Mouse (Mus musculus): ENCODE data around the gene C7. TPM values are rescaled to one million over a fixed set of nuclear protein-coding genes. Genes with fewer than 3 reads are reported as not detected.

The C7 gene
- total RNA-seq (2014; rRNA removed; ENCODE audit: low replicate concordance) (0.15 TPM in 1 of 2 replicates, not detected in the other), polyA plus RNA-seq (2015; fragmentation: Nextera tagmentation; extraction: Ambion mirVana) (0.05 TPM in 1 of 2 replicates, not detected in the other)

GRCm38 (mm10) chr15:5063635-5064034, at the start of gene C7:
Gene C7, minus strand, starts transcription at chr15:5063740.
- Histone ChIP-seq H3K36me3 (replicated peaks; ENCODE audit: control insufficient read depth, insufficient read depth, low read length) (no peaks in the 10 kb centered on the region), H3K27ac (ENCODE audit: low read depth) (no peak within 1 kb of the TSS), H3K9ac (replicated peaks; ENCODE audit: low read depth, low read length) (no peak within 1 kb of the TSS), H3K4me2 (ENCODE audit: low read depth, low read length) (no peak within 1 kb of the TSS), H3K4me3 (ENCODE audit: low read depth, low read length) (no peak within 1 kb of the TSS), H3K27me3 (ENCODE audit: control insufficient read depth, insufficient read depth, low read length) (no peaks in the 10 kb centered on the region), H3K9me3 (replicated peaks; ENCODE audit: control insufficient read depth, low read length) (no peaks in the 10 kb centered on the region), H3K4me1 (ENCODE audit: control insufficient read depth, insufficient read depth) (no peaks in the 10 kb centered on the region)
- DNase-seq (ENCODE audit: low spot score) (no peak), ATAC-seq (ENCODE audit: insufficient read depth, low read depth) (no peak)
- no peak for TF ChIP-seq EP300 (IDR thresholded peaks at IDR 0.05; ENCODE audit: low read depth)
- TF ChIP-seq CTCF (IDR thresholded peaks at IDR 0.05; ENCODE audit: low read depth): no peak

DNA sequence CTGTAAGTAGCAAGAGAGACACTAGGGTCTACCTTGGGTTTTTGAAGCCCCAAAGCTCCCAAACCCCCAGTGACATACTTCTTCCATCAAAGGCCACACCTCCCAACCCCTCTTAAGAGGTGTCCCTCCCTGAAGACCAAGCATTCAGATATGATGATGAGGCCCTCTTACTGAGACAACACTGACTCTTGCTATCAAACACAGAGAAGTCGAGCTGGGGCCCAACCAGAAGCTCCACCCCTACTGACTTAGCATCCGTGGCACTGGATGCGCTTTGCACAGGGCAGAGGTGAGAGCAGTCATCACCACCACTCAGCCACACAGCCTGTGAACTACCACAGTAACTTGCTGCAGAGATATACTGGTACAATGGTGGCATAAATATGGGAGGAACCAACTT, 49.1 kb upstream of the C7 start:
- Histone ChIP-seq H3K4me2 (ENCODE audit: low read depth, low read length) (no peak overlapping the region), H3K27ac (ENCODE audit: low read depth) (no peak overlapping the region), H3K27me3 (ENCODE audit: control insufficient read depth, insufficient read depth, low read length) (no peaks in the 10 kb centered on the region), H3K9ac (replicated peaks; ENCODE audit: low read depth, low read length) (no peak overlapping the region), H3K9me3 (replicated peaks; ENCODE audit: control insufficient read depth, low read length) (no peaks in the 10 kb centered on the region), H3K4me1 (ENCODE audit: control insufficient read depth, insufficient read depth) (peaks cover 8% of the 10 kb centered on the region), H3K36me3 (replicated peaks; ENCODE audit: control insufficient read depth, insufficient read depth, low read length) (peaks cover under 1% of the 10 kb centered on the region), H3K4me3 (ENCODE audit: low read depth, low read length) (no peak overlapping the region)
- WGBS: 69% methylated on average over 3 of the region's 3 CpGs
- TF ChIP-seq CTCF (IDR thresholded peaks at IDR 0.05; ENCODE audit: low read depth) (no peak), EP300 (IDR thresholded peaks at IDR 0.05; ENCODE audit: low read depth) (no peak)
- ATAC-seq (ENCODE audit: insufficient read depth, low read depth): no peak
- DNase-seq (ENCODE audit: low spot score): no peak

GRCm38 (mm10) chr15:5108655-5109040, 45.1 kb upstream of the C7 start:
- TF ChIP-seq EP300 (IDR thresholded peaks at IDR 0.05; ENCODE audit: low read depth): no peak
- no peak for TF ChIP-seq CTCF (IDR thresholded peaks at IDR 0.05; ENCODE audit: low read depth)
- no peaks in the 10 kb centered on the region for H3K27me3 ChIP-seq (ENCODE audit: control insufficient read depth, insufficient read depth, low read length)
- H3K27ac ChIP-seq (ENCODE audit: low read depth): peak overlapping the region; percentile 69; the same call in 1 of the 2 replicates

DNA sequence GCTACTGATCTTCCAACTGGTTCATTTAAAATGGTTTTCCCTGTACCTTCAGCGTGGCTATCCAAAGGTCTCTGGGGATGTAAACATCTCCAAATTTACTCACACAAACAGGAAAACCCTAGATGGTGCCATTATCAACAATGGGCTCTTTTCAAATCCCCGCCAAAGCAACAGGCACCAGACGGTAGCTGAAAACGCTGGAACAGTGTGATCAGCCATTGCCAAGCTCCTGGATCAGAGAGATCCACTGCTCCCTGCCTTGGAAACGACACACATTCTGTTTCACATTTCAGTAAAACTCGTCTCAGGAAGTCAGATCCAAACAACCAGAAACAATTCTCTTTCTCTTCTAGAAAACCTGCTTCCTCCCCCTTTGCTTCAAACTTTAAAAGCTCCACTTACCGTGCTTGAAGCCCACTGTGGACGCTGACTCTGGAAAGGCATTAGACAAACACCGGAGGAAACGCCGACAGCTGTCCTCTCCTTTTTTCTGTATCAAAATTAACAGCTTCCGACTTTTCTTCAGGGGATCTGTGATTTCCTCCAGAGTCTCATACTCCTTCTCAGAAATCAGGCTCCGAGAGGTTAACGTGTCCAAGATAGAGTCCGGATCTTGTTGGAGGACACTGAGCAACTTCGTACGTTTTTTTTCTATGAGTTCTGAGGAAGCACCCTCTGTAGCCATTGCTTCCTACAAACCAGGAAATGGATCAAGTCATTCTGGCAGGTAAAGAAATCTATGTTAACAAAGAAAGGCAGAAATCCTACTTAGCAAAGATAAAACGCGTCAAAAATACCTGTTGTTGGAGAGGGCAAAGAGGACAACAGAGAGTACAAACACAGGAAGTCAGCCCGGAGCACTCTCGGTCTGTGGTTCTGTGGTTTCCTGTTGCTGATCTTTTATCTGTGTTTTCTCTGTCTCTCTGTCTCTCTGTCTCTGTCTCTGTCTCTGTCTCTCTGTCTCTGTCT, 44.4 kb upstream of the C7 start, which contains the start of gene Card6:
TSS of gene Card6 (minus strand) at position 854 of the 969 bp plus-strand sequence.
- Histone ChIP-seq H3K27me3 (ENCODE audit: control insufficient read depth, insufficient read depth, low read length) (no peaks in the 10 kb centered on the region), H3K4me1 (ENCODE audit: control insufficient read depth, insufficient read depth) (no peaks in the 10 kb centered on the region; the same call in 1 of the 2 replicates), H3K27ac (ENCODE audit: low read depth) (peak within 1 kb of the TSS; percentile 69), H3K9me3 (replicated peaks; ENCODE audit: control insufficient read depth, low read length) (no peaks in the 10 kb centered on the region), H3K36me3 (replicated peaks; ENCODE audit: control insufficient read depth, insufficient read depth, low read length) (peaks cover 3% of the 10 kb centered on the region; the same call in 1 of the 2 replicates), H3K4me3 (ENCODE audit: low read depth, low read length) (peak within 1 kb of the TSS; percentile 48), H3K4me2 (ENCODE audit: low read depth, low read length) (peak within 1 kb of the TSS; percentile 54), H3K9ac (replicated peaks; ENCODE audit: low read depth, low read length) (peak within 1 kb of the TSS; percentile 59)
- DNase-seq (ENCODE audit: low spot score) (peak; percentile 20), ATAC-seq (ENCODE audit: insufficient read depth, low read depth) (no peak)
- TF ChIP-seq CTCF (IDR thresholded peaks at IDR 0.05; ENCODE audit: low read depth) (no peak), EP300 (IDR thresholded peaks at IDR 0.05; ENCODE audit: low read depth) (no peak)
- 37% methylated on average over 21 of the region's 21 CpGs for WGBS

More at GRCm38 (mm10) chr15:5108655-5109040, 45.1 kb upstream of the C7 start:
- DNase-seq (ENCODE audit: low spot score): no peak
- Histone ChIP-seq H3K4me2 (ENCODE audit: low read depth, low read length) (peak overlapping the region; percentile 54), H3K9ac (replicated peaks; ENCODE audit: low read depth, low read length) (no peak overlapping the region), H3K4me1 (ENCODE audit: control insufficient read depth, insufficient read depth) (no peaks in the 10 kb centered on the region; the same call in 1 of the 2 replicates), H3K4me3 (ENCODE audit: low read depth, low read length) (peak overlapping the region; percentile 48), H3K36me3 (replicated peaks; ENCODE audit: control insufficient read depth, insufficient read depth, low read length) (peaks cover 3% of the 10 kb centered on the region; the same call in 1 of the 2 replicates), H3K9me3 (replicated peaks; ENCODE audit: control insufficient read depth, low read length) (no peaks in the 10 kb centered on the region)
- no peak for ATAC-seq (ENCODE audit: insufficient read depth, low read depth)
- 64% methylated on average over 3 of the region's 3 CpGs for WGBS

DNA sequence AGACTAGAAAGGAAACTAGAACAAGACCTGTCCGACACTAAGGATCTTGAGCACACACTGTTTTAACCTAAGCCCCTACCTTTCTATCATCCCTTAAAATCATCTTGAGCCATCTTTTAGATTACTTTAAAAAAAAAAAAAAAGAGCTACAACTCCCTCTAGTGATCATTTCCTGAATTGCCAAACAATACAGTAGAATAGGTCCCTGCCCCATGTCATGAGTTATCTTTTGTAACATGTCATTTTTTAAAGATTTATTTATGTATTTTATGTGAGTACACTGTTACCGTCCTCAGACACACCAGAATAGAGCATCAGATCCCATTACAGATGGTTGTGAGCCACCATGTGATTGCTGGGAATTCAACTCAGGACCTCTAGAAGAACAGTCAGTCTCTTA, 42.8 kb upstream of the C7 start:
- DNase-seq (ENCODE audit: low spot score): no peak
- Histone ChIP-seq H3K4me1 (ENCODE audit: control insufficient read depth, insufficient read depth) (no peaks in the 10 kb centered on the region; the same call in 1 of the 2 replicates), H3K36me3 (replicated peaks; ENCODE audit: control insufficient read depth, insufficient read depth, low read length) (peaks cover 3% of the 10 kb centered on the region; the same call in 1 of the 2 replicates), H3K9me3 (replicated peaks; ENCODE audit: control insufficient read depth, low read length) (no peaks in the 10 kb centered on the region), H3K9ac (replicated peaks; ENCODE audit: low read depth, low read length) (no peak overlapping the region), H3K4me2 (ENCODE audit: low read depth, low read length) (no peak overlapping the region), H3K4me3 (ENCODE audit: low read depth, low read length) (no peak overlapping the region), H3K27me3 (ENCODE audit: control insufficient read depth, insufficient read depth, low read length) (no peaks in the 10 kb centered on the region), H3K27ac (ENCODE audit: low read depth) (no peak overlapping the region)
- WGBS: 44% methylated on average over 2 of the region's 2 CpGs
- no peak for ATAC-seq (ENCODE audit: insufficient read depth, low read depth)
- TF ChIP-seq EP300 (IDR thresholded peaks at IDR 0.05; ENCODE audit: low read depth) (no peak), CTCF (IDR thresholded peaks at IDR 0.05; ENCODE audit: low read depth) (peak; percentile 43)
